Mouse (Mus musculus): ENCODE data around the gene Mpped1.

DNA sequence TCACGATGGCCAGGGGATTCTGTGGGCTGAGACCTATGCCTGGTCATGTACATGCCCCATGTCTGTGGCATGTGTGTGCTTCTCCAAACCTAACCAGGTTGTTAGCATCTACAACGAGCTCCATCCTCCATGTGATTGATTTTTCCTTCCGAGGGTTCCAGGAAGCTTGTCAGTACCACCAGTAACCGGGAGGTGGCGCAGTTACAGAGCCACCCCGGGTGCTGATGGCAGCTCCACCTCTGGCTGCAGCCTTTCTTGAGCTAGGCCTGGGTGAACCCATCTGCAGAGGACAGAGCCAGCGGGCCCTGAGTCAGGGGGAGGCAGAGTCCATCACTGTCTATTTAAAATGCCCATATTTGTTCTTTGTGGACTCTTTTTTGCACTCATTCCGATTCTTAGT lies 77.9 kb downstream of the Mpped1 start:
- TF ChIP-seq GATA2 (IDR thresholded peaks at IDR 0.05; ENCODE audit: borderline replicate concordance, low read depth, low read length) (no peak), TAL1 (conservative IDR thresholded peaks at IDR 0.05; ENCODE audit: low read depth, low read length) (no peak)
